ENCODE assay signal across 9 mouse cellular contexts in genomic region chr3:88551586-88551985, GRCm38 (mm10). TPM values are rescaled to one million over a fixed set of nuclear protein-coding genes. Genes with fewer than 3 reads are reported as not detected.
A peak's percentile ranks its signal among the peaks of the same experiment; 100 is the strongest.
DNase-seq lines count a peak whose midpoint lies in the region; ATAC-seq lines count a peak whose summit lies in the region.
"Had no signal": no experiment of that assay in that cellular context is flagged by ENCODE, and none has a peak within 500 bp of the region (broad histone marks: within the 10 kb centered on the region; RNA-seq: fewer than 3 reads in every experiment).

No protein-coding gene starts in this region.

- H3K27ac ChIP-seq in kidney, embryonic 14.5 days (ENCODE audit: low read depth, low read length): no peak overlapping the region
- no peak overlapping the region for H3K27ac ChIP-seq in forebrain, embryonic 12.5 days
- H3K27ac ChIP-seq in neural tube, embryonic 13.5 days (replicated peaks): no peak overlapping the region

- no peak for DNase-seq in kidney, adult 11 months
- peak; percentile 36 to 45 for DNase-seq in kidney, postnatal 25 days
- no peak for DNase-seq in B cell, adult 2 months
- no peak for DNase-seq in ovary, postnatal 36 days (ENCODE audit: low spot score)
- no peak for DNase-seq in spleen, postnatal 14 days (ENCODE audit: low spot score in 2 of 2)
- DNase-seq: lung, postnatal 36 days had no signal

- no peaks in the 10 kb centered on the region for H3K9me3 ChIP-seq in kidney, embryonic 14.5 days (ENCODE audit: control insufficient read depth, low read length)
- H3K9me3 ChIP-seq in forebrain, embryonic 12.5 days: no peaks in the 10 kb centered on the region
- no peaks in the 10 kb centered on the region for H3K9me3 ChIP-seq in neural tube, embryonic 13.5 days

- no peak overlapping the region; the same call in 1 of the 2 replicates for H3K4me3 ChIP-seq in kidney, embryonic 14.5 days (ENCODE audit: low read length)
- 0 out of 2 replicates have a peak overlapping the region, but pooled peaks have one; percentile 83 for H3K4me3 ChIP-seq in forebrain, embryonic 12.5 days (replicated peaks)
- peak overlapping the region; percentile 91 for H3K4me3 ChIP-seq in neural tube, embryonic 13.5 days

- ATAC-seq in kidney, embryonic 14.5 days (ENCODE audit: low FRiP score, low TSS enrichment): no peak
- no peak for ATAC-seq in forebrain, embryonic 12.5 days (ENCODE audit: low FRiP score)
- no peak for ATAC-seq in neural tube, embryonic 13.5 days (ENCODE audit: low read depth)

- 75% methylated on average over 4 of the region's 4 CpGs for WGBS in kidney, embryonic 14.5 days
- WGBS in forebrain, embryonic 12.5 days: 87% methylated on average over 4 of the region's 4 CpGs
- WGBS in neural tube, embryonic 13.5 days: 87% methylated on average over 4 of the region's 4 CpGs

- peaks cover 13% of the 10 kb centered on the region for H3K36me3 ChIP-seq in kidney, embryonic 14.5 days (ENCODE audit: control insufficient read depth, insufficient read depth, low read length)
- H3K36me3 ChIP-seq in forebrain, embryonic 12.5 days (replicated peaks): peaks cover 11% of the 10 kb centered on the region
- peaks cover 12% of the 10 kb centered on the region for H3K36me3 ChIP-seq in neural tube, embryonic 13.5 days

- H3K9ac ChIP-seq in kidney, embryonic 14.5 days (ENCODE audit: low read depth, low read length): peak overlapping the region; percentile 51; the same call in 1 of the 2 replicates
- H3K9ac ChIP-seq in forebrain, embryonic 12.5 days: no peak overlapping the region
- H3K9ac ChIP-seq in neural tube, embryonic 13.5 days: peak overlapping the region; percentile 77; the same call in 1 of the 2 replicates

- peak overlapping the region; percentile 73 for H3K4me2 ChIP-seq in kidney, embryonic 14.5 days (replicated peaks; ENCODE audit: low read depth, low read length)
- H3K4me2 ChIP-seq in forebrain, embryonic 12.5 days: peak overlapping the region; percentile 62; the same call in 1 of the 2 replicates
- peak overlapping the region; percentile 72 for H3K4me2 ChIP-seq in neural tube, embryonic 13.5 days

- no peaks in the 10 kb centered on the region for H3K27me3 ChIP-seq in kidney, embryonic 14.5 days (ENCODE audit: control insufficient read depth, insufficient read depth, low read length)
- no peaks in the 10 kb centered on the region for H3K27me3 ChIP-seq in forebrain, embryonic 12.5 days
- H3K27me3 ChIP-seq in neural tube, embryonic 13.5 days: no peaks in the 10 kb centered on the region

- H3K4me1 ChIP-seq in kidney, embryonic 14.5 days (ENCODE audit: control insufficient read depth, insufficient read depth, low read length): peaks cover 19% of the 10 kb centered on the region
- H3K4me1 ChIP-seq in forebrain, embryonic 12.5 days: peaks cover 34% of the 10 kb centered on the region
- peaks cover 38% of the 10 kb centered on the region for H3K4me1 ChIP-seq in neural tube, embryonic 13.5 days (replicated peaks)

RNA-seq across cellular contexts. Expression of gene Lamtor2, which starts 1.3 kb away (rescaled TPM):
- 81.7 and 165 TPM in 2 replicates for polyA plus RNA-seq in kidney, embryonic 14.5 days (2014; fragmentation: Nextera tagmentation; extraction: Ambion mirVana)
- 137 and 138 TPM in 2 replicates for polyA plus RNA-seq in forebrain, embryonic 12.5 days (2016; fragmentation: Nextera tagmentation; extraction: Ambion mirVana)
- polyA plus RNA-seq in neural tube, embryonic 13.5 days (2015; fragmentation: Nextera tagmentation; extraction: Ambion mirVana): 161 and 170 TPM in 2 replicates

RNA-seq across cellular contexts. Expression of gene Ubqln4, which starts 2.0 kb away (rescaled TPM):
- polyA plus RNA-seq in kidney, embryonic 14.5 days (2014; fragmentation: Nextera tagmentation; extraction: Ambion mirVana): 51.4 and 73.4 TPM in 2 replicates
- polyA plus RNA-seq in forebrain, embryonic 12.5 days (2016; fragmentation: Nextera tagmentation; extraction: Ambion mirVana): 64.1 and 64.4 TPM in 2 replicates
- polyA plus RNA-seq in neural tube, embryonic 13.5 days (2015; fragmentation: Nextera tagmentation; extraction: Ambion mirVana): 38.4 and 40.6 TPM in 2 replicates

RNA-seq across cellular contexts. Expression of gene Rab25, which starts 3.5 kb away (rescaled TPM):
- polyA plus RNA-seq in kidney, embryonic 14.5 days (2014; fragmentation: Nextera tagmentation; extraction: Ambion mirVana): 14.2 and 16.7 TPM in 2 replicates
- 0.82 and 1.2 TPM in 2 replicates for polyA plus RNA-seq in forebrain, embryonic 12.5 days (2016; fragmentation: Nextera tagmentation; extraction: Ambion mirVana)
- polyA plus RNA-seq in neural tube, embryonic 13.5 days (2015; fragmentation: Nextera tagmentation; extraction: Ambion mirVana): not detected in 2 replicates

RNA-seq across cellular contexts. Expression of gene Mex3a, which starts 19.4 kb away (rescaled TPM):
- polyA plus RNA-seq in kidney, embryonic 14.5 days (2014; fragmentation: Nextera tagmentation; extraction: Ambion mirVana): 31.6 and 32.2 TPM in 2 replicates
- 51.0 and 53.2 TPM in 2 replicates for polyA plus RNA-seq in forebrain, embryonic 12.5 days (2016; fragmentation: Nextera tagmentation; extraction: Ambion mirVana)
- polyA plus RNA-seq in neural tube, embryonic 13.5 days (2015; fragmentation: Nextera tagmentation; extraction: Ambion mirVana): 32.5 and 33.7 TPM in 2 replicates

RNA-seq across cellular contexts. Expression of gene Ssr2, which starts 24.1 kb away (rescaled TPM):
- polyA plus RNA-seq in kidney, embryonic 14.5 days (2014; fragmentation: Nextera tagmentation; extraction: Ambion mirVana): 260 and 303 TPM in 2 replicates
- 118 and 135 TPM in 2 replicates for polyA plus RNA-seq in forebrain, embryonic 12.5 days (2016; fragmentation: Nextera tagmentation; extraction: Ambion mirVana)
- polyA plus RNA-seq in neural tube, embryonic 13.5 days (2015; fragmentation: Nextera tagmentation; extraction: Ambion mirVana): 157 and 164 TPM in 2 replicates

Comparison
In these comparisons a context has a peak if more than half of its experiments do, and no peak if none do; other contexts are left out.
1. DNase-seq: peak in kidney, postnatal 25 days (2 of 2); none in kidney, adult 11 months (single experiment), B cell, adult 2 months (0 of 2), ovary, postnatal 36 days (single experiment) and spleen, postnatal 14 days (0 of 2).
2. Peak in every context shown above with its lines, with median percentiles within 50 percentile points of each other: H3K4me2 ChIP-seq.